Mouse (Mus musculus) embryo, embryonic 10 days (tissue): ENCODE results near the gene Csrp1.

Source experiments
- DNase-seq: peaks from one replicate; pipeline ENCODE4 v3.0.0-alpha.2; 2015; ENCODE audit warnings: low spot score

Csrp1 gene

GRCm38 (mm10) chr1:135719983-135720382 lies at the start of gene Csrp1:
Gene Csrp1, plus strand, starts transcription at chr1:135720061.
- DNase-seq: no peak

- DNase-seq: peak; percentile 91
These were observed 49.3 kb upstream of the Csrp1 start for GRCm38 (mm10) chr1:135670397-135671130.

- DNase-seq: no peak
These were observed 48.5 kb upstream of the Csrp1 start for GRCm38 (mm10) chr1:135671406-135671805.

GRCm38 (mm10) chr1:135671956-135672355 lies 47.9 kb upstream of the Csrp1 start:
- no peak for DNase-seq

GRCm38 (mm10) chr1:135672374-135672773 lies 47.5 kb upstream of the Csrp1 start:
- no peak for DNase-seq

- DNase-seq: no peak
These were observed 46.4 kb upstream of the Csrp1 start for GRCm38 (mm10) chr1:135673423-135673822.

GRCm38 (mm10) chr1:135675449-135676129 lies 44.3 kb upstream of the Csrp1 start:
- no peak for DNase-seq

- no peak for DNase-seq
These were observed 43.6 kb upstream of the Csrp1 start for GRCm38 (mm10) chr1:135676247-135676646.

GRCm38 (mm10) chr1:135676938-135677682 lies 42.8 kb upstream of the Csrp1 start:
- DNase-seq: no peak

GRCm38 (mm10) chr1:135678145-135678544 lies 41.7 kb upstream of the Csrp1 start:
- no peak for DNase-seq

GRCm38 (mm10) chr1:135680716-135681115 lies 39.1 kb upstream of the Csrp1 start:
- no peak for DNase-seq

- DNase-seq: no peak
These were observed 38.7 kb upstream of the Csrp1 start for GRCm38 (mm10) chr1:135681122-135681521.

- DNase-seq: no peak
These were observed 35.0 kb upstream of the Csrp1 start for GRCm38 (mm10) chr1:135684895-135685294.

GRCm38 (mm10) chr1:135685316-135685715 lies 34.5 kb upstream of the Csrp1 start:
- DNase-seq: no peak

GRCm38 (mm10) chr1:135686792-135687510 lies 32.9 kb upstream of the Csrp1 start:
- peak; percentile 68 for DNase-seq

- peak; percentile 84 for DNase-seq
These were observed 31.9 kb upstream of the Csrp1 start for GRCm38 (mm10) chr1:135687771-135688492.

GRCm38 (mm10) chr1:135688686-135689085 lies 31.2 kb upstream of the Csrp1 start:
- DNase-seq: no peak

GRCm38 (mm10) chr1:135690784-135691416 lies 29.0 kb upstream of the Csrp1 start:
- no peak for DNase-seq

GRCm38 (mm10) chr1:135691417-135691815 lies 28.4 kb upstream of the Csrp1 start:
- no peak for DNase-seq

- no peak for DNase-seq
These were observed 25.7 kb upstream of the Csrp1 start for GRCm38 (mm10) chr1:135694181-135694580.

GRCm38 (mm10) chr1:135697462-135697861 lies 22.4 kb upstream of the Csrp1 start:
- DNase-seq: no peak
